Mouse (Mus musculus) hematopoietic stem cell, adult 5-6 weeks (primary cell): Measurements from ENCODE around the gene Ncstn. TPM values are rescaled to one million over a fixed set of nuclear protein-coding genes. Genes with fewer than 3 reads are reported as not detected.

Source experiments
- ATAC-seq, 2 experiments: fragments of 125-278 bp in 1 of 2; replicated peaks in 1 of 2; 2 replicates each; pipeline ENCODE4 v1.8.0; 2016 to 2017; ENCODE audit warnings: inconsistent platforms in 2 of 2, mild to moderate bottlenecking in 2 of 2, moderate number of reproducible peaks in 2 of 2, low read depth in 1 of 2, moderate TSS enrichment in 1 of 2; ENCODE audit not compliant: low FRiP score in 2 of 2, poor library complexity in 2 of 2, severe bottlenecking in 2 of 2, insufficient read depth in 1 of 2, low TSS enrichment in 1 of 2
- total RNA-seq: library from RNA; stranded (forward); fragments of 172-1452, 232-1000 nt; gene quantifications from 2 replicates; pipeline ENCODE4 v1.2.3, GENCODE M21; 2017

Ncstn gene
- total RNA-seq, 1 experiment from 2014 or later: 24.0 TPM

DNA sequence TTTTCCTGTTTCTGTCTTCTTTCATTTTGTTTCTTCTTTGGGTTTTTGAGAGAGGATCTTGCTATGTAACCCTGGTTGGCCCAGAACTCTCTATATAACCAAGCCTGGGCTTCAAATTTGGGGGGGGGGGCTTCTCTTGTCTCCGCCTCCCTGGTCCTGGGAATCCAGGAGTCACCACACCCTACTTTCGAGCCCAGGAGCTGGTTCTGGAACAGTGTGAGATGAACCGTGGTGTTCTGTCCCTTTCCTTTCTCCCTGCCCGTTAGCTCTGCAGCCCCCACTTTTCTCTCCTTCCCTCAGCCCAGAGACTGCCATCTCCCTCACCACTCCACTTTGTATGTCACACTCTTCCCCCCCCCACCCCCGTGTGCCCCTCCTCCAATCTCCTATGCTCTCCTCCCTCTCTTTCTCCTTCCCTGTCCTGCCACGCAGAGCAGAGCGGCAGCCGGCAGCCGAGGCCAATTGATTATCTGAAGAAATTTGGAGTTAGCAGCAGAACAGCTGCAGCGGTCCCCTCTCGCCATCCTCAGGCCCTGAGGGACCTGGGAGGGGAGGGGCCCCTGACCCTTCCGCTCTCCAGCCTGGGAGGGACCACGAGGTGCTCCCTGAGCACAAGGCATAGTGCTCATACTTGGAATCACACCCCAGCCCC, 33.3 kb downstream of the Ncstn start:
- no peak for ATAC-seq

DNA sequence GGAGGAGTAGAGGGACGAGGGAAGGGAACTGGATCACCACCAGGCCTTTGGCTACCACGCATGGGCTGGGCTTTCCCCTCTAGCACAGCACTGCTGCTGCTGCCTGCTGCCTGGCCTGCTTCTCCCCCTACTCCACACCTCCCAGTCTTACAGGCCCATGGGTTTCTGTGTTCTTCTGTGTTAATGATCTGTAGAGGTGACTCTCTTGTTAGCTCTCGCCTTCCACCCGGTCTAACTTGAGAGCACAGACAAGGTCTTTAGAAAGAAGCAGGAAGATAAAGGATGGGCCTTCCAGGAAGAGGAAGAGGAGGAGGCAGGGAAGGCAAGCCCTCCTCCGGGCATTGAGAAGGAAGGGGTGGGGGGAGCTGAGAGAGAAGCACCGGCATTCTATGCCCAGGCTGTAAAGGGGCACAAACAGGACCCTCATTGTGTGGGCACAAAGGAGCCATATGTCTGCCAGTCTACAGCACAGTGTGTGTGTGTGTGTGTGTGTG, 34.3 kb downstream of the Ncstn start:
- no peak for ATAC-seq

- ATAC-seq: peak; percentile 86 to 96
Measured at GRCm38 (mm10) chr1:172046938-172047337, 35.7 kb downstream of the Ncstn start.

DNA sequence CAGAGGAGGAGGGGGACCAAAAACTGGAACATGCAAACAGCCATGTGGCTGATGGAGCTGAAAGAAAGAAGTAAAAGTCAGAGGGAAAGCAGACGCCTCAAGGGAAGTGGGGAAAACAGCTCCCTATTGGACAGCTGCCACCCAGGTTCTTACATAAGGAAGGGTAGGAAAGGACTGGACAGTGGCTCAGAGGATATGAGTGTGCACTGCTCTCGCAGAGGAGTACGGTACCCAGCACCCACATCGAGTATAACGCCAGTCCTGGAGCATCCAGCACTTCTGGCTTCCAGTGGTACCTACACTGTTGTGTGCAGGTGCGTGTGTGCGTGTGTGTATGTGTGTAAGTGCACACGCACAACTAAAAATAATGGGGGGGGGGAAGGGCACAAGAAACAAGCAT, 36.2 kb downstream of the Ncstn start:
- ATAC-seq: 0 out of 4 replicates have a peak, but pooled peaks of 1 of the 2 experiments have one; percentile 8

DNA sequence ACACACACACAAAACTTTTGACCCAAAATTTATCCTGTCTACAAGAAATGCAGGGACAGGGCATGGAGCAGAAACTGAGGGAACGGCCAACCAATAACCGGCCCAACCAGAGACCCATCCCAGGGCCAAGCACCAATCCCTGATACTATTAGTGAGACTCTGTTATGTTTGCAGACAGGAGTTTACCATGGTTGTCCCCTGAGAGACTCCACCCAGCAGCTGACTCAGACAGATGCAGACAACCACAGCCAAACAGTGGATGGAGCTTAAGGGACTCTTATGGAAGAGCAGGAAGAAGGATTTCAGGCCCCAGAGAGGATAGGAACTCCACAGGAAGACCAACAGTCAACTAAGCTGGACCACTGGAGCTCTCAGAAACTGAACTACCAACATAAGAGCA, 52.7 kb downstream of the Ncstn start:
- ATAC-seq: no peak

- no peak for ATAC-seq
Measured at GRCm38 (mm10) chr1:172028394-172029275, 54.0 kb downstream of the Ncstn start, which contains the start of gene Vangl2. TSS of gene Vangl2 (minus strand) at chr1:172028444.

DNA sequence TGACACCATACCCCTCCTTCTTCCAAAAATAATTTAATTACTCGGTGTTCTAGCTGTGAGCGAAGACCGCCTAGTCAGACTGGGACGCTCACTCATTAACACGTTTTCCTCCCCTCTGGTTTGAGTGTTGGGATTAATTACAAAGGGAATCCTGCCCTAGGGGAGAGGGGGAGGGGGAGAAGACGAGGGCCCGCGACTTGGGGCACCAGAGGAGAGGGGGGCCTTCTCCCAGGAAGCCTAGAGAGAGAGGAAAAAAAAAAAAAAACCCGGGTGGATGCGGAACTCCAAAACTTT, 54.8 kb downstream of the Ncstn start:
- no peak for ATAC-seq

DNA sequence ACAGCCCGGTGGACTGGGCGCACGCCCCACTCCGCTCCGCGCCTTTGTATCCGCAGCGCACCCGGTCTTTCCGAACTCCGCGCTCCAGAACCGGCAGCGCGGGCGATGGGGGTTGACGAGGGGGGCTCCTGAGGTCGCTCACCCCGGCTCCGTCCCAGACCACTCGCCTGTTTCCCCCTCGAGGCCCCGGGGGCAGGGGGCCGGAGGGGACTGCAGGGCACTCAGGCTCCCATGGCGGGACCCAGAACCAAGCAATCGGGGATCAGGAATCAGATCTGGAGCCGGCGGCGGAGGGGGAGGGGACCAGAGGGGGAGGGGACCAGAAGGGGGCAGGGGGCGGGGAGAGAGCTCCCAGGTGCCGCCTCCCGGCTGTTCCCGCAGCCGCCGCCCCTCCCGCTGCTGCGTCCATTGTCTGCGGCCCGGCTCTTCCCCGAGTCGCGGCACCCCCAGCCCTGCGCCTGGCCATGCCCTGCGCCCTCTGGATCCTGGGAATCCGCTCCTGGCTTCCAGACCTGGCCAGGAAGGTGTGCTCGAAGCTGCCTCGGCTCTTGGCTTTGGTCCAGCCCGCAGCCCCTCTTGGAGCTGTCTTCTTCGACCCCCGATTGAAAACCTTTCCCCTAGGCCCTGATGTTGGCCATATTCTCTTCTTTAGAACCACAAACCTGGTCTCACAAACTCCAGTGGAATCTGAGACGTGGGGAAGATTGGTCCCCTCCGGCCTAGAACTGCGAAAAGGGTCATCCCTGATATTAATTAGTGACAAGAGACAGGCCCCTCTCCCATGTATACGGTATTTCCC, 55.4 kb downstream of the Ncstn start:
- ATAC-seq: peak; percentile 55 to 63; a peak in 3 of 4 replicates

GRCm38 (mm10) chr1:172026201-172026901, 56.2 kb downstream of the Ncstn start:
- peak; percentile 23 to 43; a peak in 2 of 4 replicates for ATAC-seq

DNA sequence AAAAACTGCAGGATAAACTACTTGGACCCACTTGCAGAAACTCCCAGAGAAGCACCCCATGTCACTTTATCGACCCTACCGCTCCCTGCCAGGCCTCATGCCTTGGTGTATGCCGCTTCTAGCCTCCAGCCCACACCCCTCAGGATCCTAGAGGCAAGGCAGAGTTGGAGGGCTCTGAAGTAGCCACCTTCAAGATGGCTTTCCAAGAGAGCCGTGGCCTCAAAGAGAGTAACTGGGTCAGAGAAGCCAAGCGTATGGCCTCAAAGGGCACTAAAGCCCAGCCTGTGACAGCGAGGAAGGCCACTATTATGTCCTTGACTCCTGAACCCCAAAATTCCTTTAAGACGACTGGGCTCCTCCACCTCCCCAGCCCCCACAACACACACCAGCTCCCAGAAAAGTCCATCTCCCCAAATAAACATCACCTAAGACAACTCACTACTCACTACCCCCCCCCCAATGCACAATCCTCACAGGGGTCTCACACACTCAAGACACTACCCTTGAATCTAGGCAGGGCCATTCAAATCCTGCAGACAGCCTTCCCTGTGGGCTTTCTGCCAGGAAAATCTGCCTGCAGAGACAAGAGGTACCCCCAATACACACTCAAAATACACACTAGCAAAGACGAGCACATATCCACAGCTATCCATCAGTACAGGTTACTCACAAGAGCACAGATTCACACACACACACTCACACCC, 57.2 kb downstream of the Ncstn start:
- no peak for ATAC-seq

DNA sequence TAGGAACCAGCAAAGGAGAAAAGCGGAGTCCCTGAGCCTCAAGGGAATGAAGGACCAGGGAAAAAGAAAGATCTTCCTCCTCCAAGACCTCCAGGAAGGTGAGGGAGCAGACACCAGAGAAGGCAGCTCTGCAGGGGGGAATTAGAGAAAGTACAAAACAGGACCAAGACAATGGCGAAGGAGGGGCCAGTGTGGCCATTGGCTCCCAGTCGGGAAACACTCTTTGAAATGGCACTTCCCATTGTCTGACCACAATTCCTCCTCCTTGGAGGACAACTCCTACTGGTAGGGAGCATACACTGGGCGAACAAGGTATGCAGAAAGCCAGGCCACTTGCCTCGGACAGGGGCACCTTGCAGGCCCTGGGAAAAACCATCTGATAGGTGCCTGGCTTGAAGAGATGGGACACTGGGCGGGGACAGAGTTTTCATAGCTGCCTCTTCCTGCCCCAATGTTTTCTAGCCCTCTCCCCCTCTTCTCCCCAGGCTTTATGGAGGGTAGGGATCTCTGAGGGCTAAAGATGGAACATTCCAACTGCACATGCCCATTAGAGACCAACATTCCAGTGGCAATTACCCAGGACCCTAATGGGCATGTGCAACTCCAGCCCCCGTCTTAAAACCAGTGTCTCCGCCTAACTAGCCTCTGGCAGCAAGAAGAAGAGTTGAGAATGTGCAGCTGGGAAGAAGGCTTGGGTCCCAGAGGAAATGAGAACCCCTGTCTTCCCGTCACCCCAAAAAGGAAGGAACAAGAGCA, 58.3 kb downstream of the Ncstn start:
- no peak for ATAC-seq

DNA sequence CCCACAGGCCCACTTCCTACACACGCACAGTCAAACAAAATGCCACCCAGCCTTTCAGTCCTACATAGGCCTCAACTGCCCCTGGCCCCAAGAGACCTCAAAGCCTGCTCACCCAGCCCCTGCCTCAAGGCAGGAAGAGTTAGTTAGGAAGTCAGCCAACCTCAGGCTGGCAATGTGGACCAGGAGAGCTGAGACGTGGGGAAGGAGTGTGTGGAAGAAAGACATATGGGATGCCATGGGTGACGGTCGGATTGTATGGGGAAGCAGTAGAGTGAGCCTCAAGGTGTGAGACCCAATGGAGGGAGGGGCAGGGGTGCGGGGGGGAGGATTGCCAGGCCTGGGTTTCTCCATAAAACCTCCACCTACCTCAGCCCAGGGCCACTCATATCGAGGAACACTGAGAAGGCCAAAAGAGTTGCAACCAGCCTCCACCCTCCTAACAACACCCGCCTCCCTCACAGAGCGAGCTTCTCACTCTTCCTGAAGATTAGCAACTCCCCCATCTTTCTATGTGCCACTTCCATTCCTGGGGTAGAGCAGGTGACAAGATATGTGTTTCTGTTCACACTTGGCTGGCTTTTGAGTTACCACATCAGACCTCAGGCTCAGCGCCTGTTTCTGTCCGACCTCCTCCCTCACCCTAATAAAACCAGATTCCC, 62.6 kb downstream of the Ncstn start:
- no peak for ATAC-seq

GRCm38 (mm10) chr1:172019339-172019738, 63.3 kb downstream of the Ncstn start:
- no peak for ATAC-seq

DNA sequence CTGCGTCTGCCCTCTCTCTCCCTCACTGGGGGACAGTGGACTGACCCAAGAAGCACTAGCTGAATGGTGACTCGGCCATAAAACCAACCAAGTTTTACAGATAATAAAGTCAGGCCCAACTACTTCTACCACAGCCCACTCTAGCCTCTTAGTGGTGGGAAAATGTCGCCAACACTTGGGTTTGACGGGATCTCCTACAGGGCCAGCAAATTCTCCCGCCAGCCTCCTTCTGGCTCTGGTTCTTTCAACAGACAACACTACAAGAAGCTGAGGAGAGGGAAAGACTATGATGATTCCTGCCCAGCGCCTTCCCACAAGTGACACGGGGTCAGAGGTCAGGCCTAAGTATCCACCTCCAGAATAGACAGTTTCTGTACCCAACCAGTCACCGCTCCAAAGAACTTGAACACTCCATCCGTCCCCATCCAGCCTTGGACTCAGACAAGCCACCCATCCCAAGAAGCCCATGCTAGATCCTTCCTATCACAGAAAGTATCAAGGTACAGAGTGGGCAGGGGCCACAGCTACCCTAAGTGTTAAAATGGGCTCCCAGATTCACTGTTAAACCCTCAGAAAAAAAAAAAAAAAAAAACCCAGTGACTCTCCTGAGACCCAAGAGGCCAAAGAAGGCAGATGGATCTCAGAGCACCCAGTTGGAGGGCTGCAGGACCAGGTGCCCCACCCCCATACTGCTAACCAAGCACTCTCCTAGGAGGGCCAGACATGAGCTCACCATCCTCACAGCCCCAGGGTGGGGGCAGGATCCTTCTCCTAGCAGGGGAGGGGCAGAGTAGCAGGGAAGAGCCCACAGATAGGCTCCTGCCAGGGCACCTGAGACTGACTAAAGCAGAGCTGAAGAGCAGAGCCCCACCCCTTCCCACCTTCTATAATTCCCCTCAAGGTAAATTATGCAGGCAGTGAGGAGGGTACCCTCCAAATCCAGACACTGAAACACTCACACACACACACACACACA, 64.0 kb downstream of the Ncstn start:
- ATAC-seq: no peak
